Mouse (Mus musculus): ENCODE measurements around the gene Fxyd5. TPM values are rescaled to one million over a fixed set of nuclear protein-coding genes. Genes with fewer than 3 reads are reported as not detected.
A peak's percentile ranks its signal among the peaks of the same experiment; 100 is the strongest.

Gene Fxyd5
- 113 and 125 TPM in 2 replicates for polyA plus RNA-seq (2015; fragmentation: Nextera tagmentation; extraction: Ambion mirVana)

- DNase-seq (ENCODE audit: low spot score) = no peak
Measured at GRCm38 (mm10) chr7:31042431-31042910, at the start of gene Fxyd5. Gene Fxyd5, minus strand, starts transcription at chr7:31042481.

- DNase-seq (ENCODE audit: low spot score) = peak; percentile 61
Measured at GRCm38 (mm10) chr7:31089721-31090120, 47.4 kb upstream of the Fxyd5 start.

GRCm38 (mm10) chr7:31088206-31088605, 45.9 kb upstream of the Fxyd5 start:
- DNase-seq (ENCODE audit: low spot score) = no peak

GRCm38 (mm10) chr7:31087262-31087661, 45.0 kb upstream of the Fxyd5 start:
- peak; percentile 23 for DNase-seq (ENCODE audit: low spot score)

- no peak for DNase-seq (ENCODE audit: low spot score)
Measured at GRCm38 (mm10) chr7:31086175-31086755, 44.0 kb upstream of the Fxyd5 start.

- DNase-seq (ENCODE audit: low spot score) = no peak
Measured at GRCm38 (mm10) chr7:31085171-31085570, 42.9 kb upstream of the Fxyd5 start.

DNA sequence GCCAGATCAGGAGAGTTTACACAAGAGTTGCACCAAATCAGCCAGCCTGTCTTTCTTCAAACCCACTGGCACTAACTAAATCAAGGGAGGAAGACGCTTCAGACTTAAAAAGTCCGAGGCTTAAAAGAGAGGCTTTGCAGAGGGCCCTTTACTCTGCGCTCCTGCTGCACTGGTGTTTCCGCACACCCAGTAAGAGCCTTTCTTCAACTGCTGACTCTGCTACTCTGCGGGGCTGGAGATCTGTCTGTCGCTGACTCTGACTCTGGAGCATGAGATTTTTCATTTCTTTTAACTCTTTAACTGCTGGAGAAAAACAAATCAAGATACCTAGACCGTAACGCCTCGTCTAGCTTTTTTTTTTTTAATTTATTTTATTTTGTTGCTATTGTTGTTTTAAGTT, 41.9 kb upstream of the Fxyd5 start:
- no peak for DNase-seq (ENCODE audit: low spot score)

GRCm38 (mm10) chr7:31082831-31083588, 40.7 kb upstream of the Fxyd5 start:
- DNase-seq (ENCODE audit: low spot score) = no peak

GRCm38 (mm10) chr7:31082106-31082505, 39.8 kb upstream of the Fxyd5 start:
- no peak for DNase-seq (ENCODE audit: low spot score)

DNA sequence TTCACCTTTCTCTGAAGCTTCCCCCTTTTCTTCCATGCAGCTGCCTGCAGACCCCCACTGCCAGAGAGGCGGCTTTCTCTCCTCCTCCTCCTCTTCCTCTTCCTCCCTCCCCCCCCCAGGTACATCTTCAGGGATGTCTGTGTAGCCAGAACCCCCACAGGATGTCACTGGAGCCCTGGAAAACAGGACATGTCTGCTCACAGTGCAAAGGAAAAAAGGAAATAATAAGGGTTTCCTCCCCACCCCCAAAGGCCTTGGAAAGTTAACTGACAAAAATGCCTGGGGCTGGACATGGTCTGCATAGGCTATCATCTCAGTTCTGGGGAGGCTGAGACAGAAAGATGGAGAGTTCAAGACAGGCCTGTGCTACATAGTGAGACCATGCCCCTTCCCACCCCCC, 38.8 kb upstream of the Fxyd5 start:
- no peak for DNase-seq (ENCODE audit: low spot score)

- no peak for DNase-seq (ENCODE audit: low spot score)
Measured at GRCm38 (mm10) chr7:31080611-31081010, 38.3 kb upstream of the Fxyd5 start.

GRCm38 (mm10) chr7:31079670-31080069, 37.4 kb upstream of the Fxyd5 start:
- no peak for DNase-seq (ENCODE audit: low spot score)

GRCm38 (mm10) chr7:31077885-31078445, 35.7 kb upstream of the Fxyd5 start:
- DNase-seq (ENCODE audit: low spot score) = peak; percentile 54

- DNase-seq (ENCODE audit: low spot score) = no peak
Measured at GRCm38 (mm10) chr7:31077470-31077869, 35.2 kb upstream of the Fxyd5 start.

DNA sequence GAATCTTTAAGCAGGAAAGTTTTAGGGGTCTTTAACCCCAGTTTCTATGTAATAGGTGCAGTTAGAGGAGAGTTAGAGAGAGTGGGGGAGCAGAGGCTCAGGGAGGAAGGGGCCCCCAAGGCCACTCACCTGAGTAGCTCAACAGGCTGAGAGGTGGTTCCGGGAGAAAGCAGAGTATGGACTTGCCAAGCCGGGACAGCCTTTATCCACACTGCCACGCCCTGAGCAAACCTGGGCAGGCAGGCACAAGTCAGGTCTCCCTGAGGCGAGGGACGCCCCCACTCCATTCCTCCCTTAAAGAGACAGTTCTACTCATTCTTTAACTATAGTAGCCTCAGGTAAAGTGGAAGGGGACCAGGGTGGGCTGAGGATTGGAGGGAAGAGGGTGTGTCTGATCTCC, 34.2 kb upstream of the Fxyd5 start, which contains the start of gene Fxyd3:
TSS of gene Fxyd3 (minus strand) at position 213 of the 400 bp plus-strand sequence.
- no peak for DNase-seq (ENCODE audit: low spot score)

GRCm38 (mm10) chr7:31074713-31075069, 32.4 kb upstream of the Fxyd5 start:
- DNase-seq (ENCODE audit: low spot score) = no peak

- no peak for DNase-seq (ENCODE audit: low spot score)
Measured at GRCm38 (mm10) chr7:31074061-31074712, 31.9 kb upstream of the Fxyd5 start.

DNA sequence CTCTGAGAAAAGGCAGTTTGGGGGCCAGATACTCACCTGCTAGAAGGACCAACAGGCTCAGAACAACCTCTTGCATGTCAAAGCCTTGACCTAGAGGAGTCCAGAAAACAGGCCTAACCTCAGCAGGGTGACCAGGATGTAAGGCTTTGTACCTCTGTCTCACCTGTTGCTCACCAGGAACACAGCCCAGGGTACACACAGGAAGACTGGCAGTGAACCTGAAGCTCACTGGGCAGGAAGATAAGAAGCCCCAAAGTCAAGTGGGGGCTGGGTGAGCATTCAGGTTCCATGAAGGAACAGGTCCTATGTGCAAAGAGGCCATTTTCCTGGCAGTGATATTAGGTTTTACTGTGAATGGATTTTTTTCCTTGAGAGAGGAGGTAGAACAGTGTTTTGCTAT, 31.3 kb upstream of the Fxyd5 start:
- DNase-seq (ENCODE audit: low spot score) = no peak

DNA sequence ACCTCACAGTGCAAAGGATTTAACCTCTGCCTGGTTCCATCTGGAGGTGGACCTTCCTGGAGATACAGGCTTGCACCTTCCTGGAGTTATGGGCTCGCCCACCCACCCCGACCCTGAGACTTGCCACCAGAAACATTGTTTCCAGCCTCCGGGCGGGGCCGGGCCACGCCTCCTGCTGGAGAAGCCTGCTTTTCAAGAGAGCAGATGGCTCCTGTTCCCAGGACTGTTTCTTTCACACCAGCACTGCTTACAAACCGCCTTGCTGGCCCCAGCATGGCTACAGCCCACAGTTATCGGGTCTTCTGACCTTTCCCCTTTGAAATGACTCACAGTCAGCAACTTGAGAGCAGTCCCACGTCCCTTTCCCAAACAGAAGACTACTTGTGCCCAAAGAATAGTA, 30.0 kb upstream of the Fxyd5 start:
- no peak for DNase-seq (ENCODE audit: low spot score)

- no peak for DNase-seq (ENCODE audit: low spot score)
Measured at GRCm38 (mm10) chr7:31070324-31070723, 28.0 kb upstream of the Fxyd5 start.

DNA sequence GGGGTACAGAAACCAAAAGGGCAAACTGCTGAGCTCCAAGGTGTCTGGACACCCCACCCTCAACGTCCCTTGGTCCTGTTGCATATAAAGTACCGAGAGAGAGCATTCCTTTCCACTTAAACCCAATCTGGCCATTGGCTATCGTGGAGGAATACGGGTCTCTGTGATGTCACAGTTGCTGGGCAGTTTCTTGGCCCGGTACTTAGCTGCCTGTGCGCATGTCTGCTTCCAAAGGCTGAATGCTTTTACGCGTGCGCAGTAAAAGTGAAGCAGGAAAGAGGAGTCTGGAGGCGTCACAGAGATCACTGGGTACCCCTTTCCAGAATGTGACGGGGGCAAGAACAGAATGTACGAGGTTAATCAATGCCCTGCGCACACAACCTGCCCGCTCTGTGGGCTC, 27.2 kb upstream of the Fxyd5 start:
- no peak for DNase-seq (ENCODE audit: low spot score)

- DNase-seq (ENCODE audit: low spot score) = no peak
Measured at GRCm38 (mm10) chr7:31067836-31068235, 25.6 kb upstream of the Fxyd5 start.

Data from thymus, postnatal 0 days (tissue).